ENCODE assay signal across 9 mouse cellular contexts in genomic region chr5:139912121-139912771, GRCm38 (mm10). TPM values are rescaled to one million over a fixed set of nuclear protein-coding genes. Genes with fewer than 3 reads are reported as not detected.
A peak's percentile ranks its signal among the peaks of the same experiment; 100 is the strongest.
DNase-seq lines count a peak whose midpoint lies in the region; ATAC-seq and TF ChIP-seq lines count a peak whose summit lies in the region.
"Had no signal": no experiment of that assay in that cellular context is flagged by ENCODE, and none has a peak within 500 bp of the region (broad histone marks: within the 10 kb centered on the region; RNA-seq: fewer than 3 reads in every experiment).

No protein-coding gene starts in this region.

- H3K9ac ChIP-seq in heart, adult 2 months (ENCODE audit: low read depth, low read length), result peak overlapping the region; percentile 26
- H3K9ac ChIP-seq in embryonic facial prominence, embryonic 11.5 days (replicated peaks; ENCODE audit: low read length), result peak overlapping the region; percentile 43; the same call in 1 of the 2 replicates
- H3K9ac ChIP-seq in hindbrain, postnatal 0 days (replicated peaks; ENCODE audit: low read length), result peak overlapping the region; percentile 47
- H3K9ac ChIP-seq in lung, postnatal 0 days (replicated peaks; ENCODE audit: low read depth), result 0 out of 2 replicates have a peak overlapping the region, but pooled peaks have one; percentile 16

- ATAC-seq in embryonic facial prominence, embryonic 11.5 days (replicated peaks; ENCODE audit: insufficient number of reproducible peaks, low FRiP score, low TSS enrichment, low read depth), result no peak
- peak; percentile 8; the same call in 1 of the 2 replicates for ATAC-seq in hindbrain, postnatal 0 days
- ATAC-seq in lung, postnatal 0 days, result no peak

- TF ChIP-seq POLR2A in heart, adult 2 months (IDR thresholded peaks at IDR 0.05; ENCODE audit: insufficient read depth, low read depth, low read length), result no peak

- peak overlapping the region; percentile 39 for H3K4me3 ChIP-seq in heart, adult 2 months
- peak overlapping the region; percentile 45 for H3K4me3 ChIP-seq in embryonic facial prominence, embryonic 11.5 days (ENCODE audit: low read depth, low read length)
- peak overlapping the region; percentile 39 for H3K4me3 ChIP-seq in hindbrain, postnatal 0 days (ENCODE audit: low read length)
- H3K4me3 ChIP-seq in lung, postnatal 0 days (ENCODE audit: low read depth, low read length), result peak overlapping the region; percentile 38

- peaks cover 24% of the 10 kb centered on the region for H3K27me3 ChIP-seq in heart, adult 2 months (ENCODE audit: control insufficient read depth, insufficient read depth, low read length)
- H3K27me3 ChIP-seq in embryonic facial prominence, embryonic 11.5 days (ENCODE audit: control insufficient read depth, insufficient read depth, low read length), result peaks cover 68% of the 10 kb centered on the region
- peaks cover 31% of the 10 kb centered on the region for H3K27me3 ChIP-seq in hindbrain, postnatal 0 days (ENCODE audit: insufficient read depth, low read length)
- H3K27me3 ChIP-seq in lung, postnatal 0 days (replicated peaks; ENCODE audit: insufficient read depth, low read length), result peaks cover 56% of the 10 kb centered on the region

- no peaks in the 10 kb centered on the region for H3K36me3 ChIP-seq in heart, adult 2 months (ENCODE audit: control insufficient read depth, insufficient read depth, low read length)
- no peaks in the 10 kb centered on the region for H3K36me3 ChIP-seq in embryonic facial prominence, embryonic 11.5 days (replicated peaks; ENCODE audit: control insufficient read depth, insufficient read depth, low read depth, low read length)
- H3K36me3 ChIP-seq in hindbrain, postnatal 0 days (ENCODE audit: insufficient read depth, low read length), result no peaks in the 10 kb centered on the region
- no peaks in the 10 kb centered on the region for H3K36me3 ChIP-seq in lung, postnatal 0 days (ENCODE audit: insufficient read depth, low read length)

- TF ChIP-seq EP300 in heart, adult 2 months (IDR thresholded peaks at IDR 0.05; ENCODE audit: insufficient read depth, low read depth, low read length), result no peak
- TF ChIP-seq EP300 in lung, postnatal 0 days (IDR thresholded peaks at IDR 0.05), result no peak

- peaks cover 2% of the 10 kb centered on the region; the same call in 1 of the 2 replicates for H3K4me1 ChIP-seq in heart, adult 2 months (ENCODE audit: control insufficient read depth, insufficient read depth, low read length)
- peaks cover 10% of the 10 kb centered on the region for H3K4me1 ChIP-seq in embryonic facial prominence, embryonic 11.5 days (ENCODE audit: control insufficient read depth, insufficient read depth, low read length)
- H3K4me1 ChIP-seq in hindbrain, postnatal 0 days (ENCODE audit: insufficient read depth, low read length), result peaks cover 14% of the 10 kb centered on the region
- H3K4me1 ChIP-seq in lung, postnatal 0 days (ENCODE audit: insufficient read depth, low read depth, low read length), result peaks cover 9% of the 10 kb centered on the region

- no peaks in the 10 kb centered on the region for H3K9me3 ChIP-seq in embryonic facial prominence, embryonic 11.5 days (replicated peaks; ENCODE audit: control insufficient read depth, low read length)
- no peaks in the 10 kb centered on the region for H3K9me3 ChIP-seq in hindbrain, postnatal 0 days (ENCODE audit: low read length)
- no peaks in the 10 kb centered on the region for H3K9me3 ChIP-seq in lung, postnatal 0 days (ENCODE audit: low read length)

- peak in 1 of 2 experiments; percentile 42 for DNase-seq in heart, adult 2 months
- DNase-seq in heart, postnatal 25 days (ENCODE audit: low spot score), result no peak
- peak; percentile 54 for DNase-seq in embryonic facial prominence, embryonic 11.5 days (ENCODE audit: low spot score)
- peak; percentile 49 for DNase-seq in hindbrain, postnatal 0 days (ENCODE audit: low spot score)
- DNase-seq in lung, postnatal 0 days (ENCODE audit: low spot score), result peak; percentile 23
- no peak for DNase-seq in right cerebral cortex, postnatal 14 days
- no peak for DNase-seq in thymus, postnatal 14 days
- DNase-seq in urinary bladder, postnatal 25 days (ENCODE audit: low spot score), result no peak

- 1% methylated on average over 41 of the region's 64 CpGs for WGBS in heart, adult 2 months
- under 1% methylated on average over 16 of the region's 64 CpGs for WGBS in embryonic facial prominence, embryonic 11.5 days
- 0% methylated on average over 7 of the region's 64 CpGs for WGBS in hindbrain, postnatal 0 days
- under 1% methylated on average over 18 of the region's 64 CpGs for WGBS in lung, postnatal 0 days

- intact Hi-C loops in heart, adult 2 months (cut with DNase I), result no loop called here
- intact Hi-C loops in heart, postnatal 25 days (cut with DNase I), result no loop called here

- H3K79me2 ChIP-seq in heart, adult 2 months (replicated peaks; ENCODE audit: control insufficient read depth, insufficient read depth, low read length), result no peaks in the 10 kb centered on the region

- TF ChIP-seq CTCF in heart, adult 2 months (IDR thresholded peaks at IDR 0.05), result no peak
- TF ChIP-seq CTCF in hindbrain, postnatal 0 days (IDR thresholded peaks at IDR 0.05; ENCODE audit: low read depth), result no peak
- TF ChIP-seq CTCF in lung, postnatal 0 days (IDR thresholded peaks at IDR 0.05), result no peak

- H3K4me2 ChIP-seq in embryonic facial prominence, embryonic 11.5 days (ENCODE audit: low read depth, low read length), result peak overlapping the region; percentile 93
- H3K4me2 ChIP-seq in hindbrain, postnatal 0 days (ENCODE audit: low read depth, low read length), result peak overlapping the region; percentile 75
- H3K4me2 ChIP-seq in lung, postnatal 0 days (replicated peaks; ENCODE audit: low read depth, low read length), result peak overlapping the region; percentile 78

- H3K27ac ChIP-seq in heart, adult 2 months, result no peak overlapping the region
- no peak overlapping the region for H3K27ac ChIP-seq in embryonic facial prominence, embryonic 11.5 days (replicated peaks; ENCODE audit: low read depth, low read length)
- H3K27ac ChIP-seq in hindbrain, postnatal 0 days, result peak overlapping the region; percentile 22; the same call in 1 of the 2 replicates
- no peak overlapping the region for H3K27ac ChIP-seq in lung, postnatal 0 days (ENCODE audit: low read length)

RNA-seq across cellular contexts. Expression of gene Elfn1, which starts 4.5 kb away (rescaled TPM):
- under 1 TPM in 1 of 2 experiments, not detected in 1; 0.14 TPM for total RNA-seq in heart, adult 2 months (2021)
- polyA plus RNA-seq in heart, adult 2 months (2012; rRNA removed), result 0.18 and 0.25 TPM in 2 replicates
- total RNA-seq in heart, postnatal 25 days (2021), result under 1 TPM; 0.13 to 0.14 TPM
- polyA plus RNA-seq in embryonic facial prominence, embryonic 11.5 days (2014; fragmentation: Nextera tagmentation; extraction: Ambion mirVana), result 0.27 and 0.28 TPM in 2 replicates
- total RNA-seq in hindbrain, postnatal 0 days (2014; rRNA removed), result 26.0 and 45.1 TPM in 2 replicates
- polyA plus RNA-seq in hindbrain, postnatal 0 days (2015; fragmentation: Nextera tagmentation; extraction: Ambion mirVana), result 2.3 and 3.3 TPM in 2 replicates
- 1.5 TPM in 2 replicates for polyA plus RNA-seq in lung, postnatal 0 days (2015; fragmentation: Nextera tagmentation; extraction: Ambion mirVana)
- total RNA-seq: hematopoietic stem cell, adult 5-6 weeks had no signal

Comparison
In these comparisons a context has a peak if more than half of its experiments do, and no peak if none do; other contexts are left out.
1. DNase-seq: peak in embryonic facial prominence, embryonic 11.5 days (single experiment), hindbrain, postnatal 0 days (single experiment) and lung, postnatal 0 days (single experiment); none in heart, postnatal 25 days (single experiment), right cerebral cortex, postnatal 14 days (single experiment), thymus, postnatal 14 days (single experiment) and urinary bladder, postnatal 25 days (single experiment).
2. Peak in every context shown above with its lines, with median percentiles within 50 percentile points of each other: H3K4me3 ChIP-seq, H3K9ac ChIP-seq and H3K4me2 ChIP-seq.